Mouse (Mus musculus) liver, adult 2 months (tissue): ENCODE results near the gene Id3. TPM values are rescaled to one million over a fixed set of nuclear protein-coding genes. Genes with fewer than 3 reads are reported as not detected.

ENCODE experiments used
- DNase-seq: peaks from one replicate; pipeline ENCODE4 v3.0.0-alpha.2; 2011; ENCODE audit warnings: low read depth, low spot score; ENCODE audit errors: extremely low read depth
- H3K27ac ChIP-seq: fragments of 200-500 bp; replicated peaks from 2 replicates; pipeline ENCODE4 v1.5.1; 2012; ENCODE audit warnings: low read depth, mild to moderate bottlenecking, control low read depth, inconsistent platforms, low read length; ENCODE audit not compliant: insufficient read depth
- H3K27me3 ChIP-seq: fragments of 200-500 bp; 2 replicates; pipeline ENCODE4 v1.6.1; 2012; ENCODE audit warnings: mild to moderate bottlenecking, moderate library complexity, low read length, inconsistent platforms; ENCODE audit not compliant: control insufficient read depth, insufficient read depth
- H3K36me3 ChIP-seq: fragments of 200-500 bp; 2 replicates; pipeline ENCODE4 v1.6.1; 2012; ENCODE audit warnings: low read length, inconsistent platforms; ENCODE audit not compliant: control insufficient read depth, insufficient read depth
- H3K4me1 ChIP-seq: fragments of 200-500 bp; 2 replicates; pipeline ENCODE4 v1.6.1; 2011; ENCODE audit warnings: low read length; ENCODE audit not compliant: control insufficient read depth, insufficient read depth
- H3K4me3 ChIP-seq: fragments of 200-500 bp; 2 replicates; pipeline ENCODE4 v1.5.1; 2011; ENCODE audit warnings: low read depth, mild to moderate bottlenecking, control low read depth, low read length, moderate library complexity; ENCODE audit not compliant: insufficient read depth
- H3K79me2 ChIP-seq: fragments of 200-500 bp; 2 replicates; pipeline ENCODE4 v1.6.1; 2012; ENCODE audit warnings: inconsistent platforms, mild to moderate bottlenecking, low read length, moderate library complexity; ENCODE audit not compliant: control insufficient read depth, insufficient read depth
- H3K9ac ChIP-seq: fragments of 200-500 bp; 2 replicates; pipeline ENCODE4 v1.6.1; 2012; ENCODE audit warnings: low read depth, mild to moderate bottlenecking, control low read depth, inconsistent platforms, low read length
- CTCF ChIP-seq: fragments of 200-500 bp; IDR thresholded peaks from 2 replicates; pipeline ENCODE4 v1.5.1; 2011; ENCODE audit warnings: low read depth, low read length, control low read depth
- POLR2A ChIP-seq: fragments of 200-500 bp; IDR thresholded peaks from 2 replicates; pipeline ENCODE4 v1.6.1; 2011; ENCODE audit warnings: low read length, control low read depth; ENCODE audit not compliant: insufficient read depth; ENCODE audit errors: extremely low read depth
- WGBS: fragments of 180-500 bp; shearing (Covaris S2); methylation state at CpG from one replicate; pipeline ENCODE4 v1.1.7; 2018; 5-methylcytosine and 5-hydroxymethylcytosine counted together
- polyA plus RNA-seq: library from polyadenylated mRNA; depleted of rRNA; stranded (reverse); fragments of >200 nt; gene quantifications from 2 replicates; pipeline ENCODE4 v1.2.3, GENCODE M21; 2012
- total RNA-seq: library from RNA; depleted of rRNA; stranded (reverse); fragments of >200 nt; gene quantifications from 2 replicates; pipeline ENCODE4 v1.2.3, GENCODE M21; 2014

The Id3 gene
- total and polyA plus RNA-seq, 2 experiments: 33.2 to 274 TPM

DNA sequence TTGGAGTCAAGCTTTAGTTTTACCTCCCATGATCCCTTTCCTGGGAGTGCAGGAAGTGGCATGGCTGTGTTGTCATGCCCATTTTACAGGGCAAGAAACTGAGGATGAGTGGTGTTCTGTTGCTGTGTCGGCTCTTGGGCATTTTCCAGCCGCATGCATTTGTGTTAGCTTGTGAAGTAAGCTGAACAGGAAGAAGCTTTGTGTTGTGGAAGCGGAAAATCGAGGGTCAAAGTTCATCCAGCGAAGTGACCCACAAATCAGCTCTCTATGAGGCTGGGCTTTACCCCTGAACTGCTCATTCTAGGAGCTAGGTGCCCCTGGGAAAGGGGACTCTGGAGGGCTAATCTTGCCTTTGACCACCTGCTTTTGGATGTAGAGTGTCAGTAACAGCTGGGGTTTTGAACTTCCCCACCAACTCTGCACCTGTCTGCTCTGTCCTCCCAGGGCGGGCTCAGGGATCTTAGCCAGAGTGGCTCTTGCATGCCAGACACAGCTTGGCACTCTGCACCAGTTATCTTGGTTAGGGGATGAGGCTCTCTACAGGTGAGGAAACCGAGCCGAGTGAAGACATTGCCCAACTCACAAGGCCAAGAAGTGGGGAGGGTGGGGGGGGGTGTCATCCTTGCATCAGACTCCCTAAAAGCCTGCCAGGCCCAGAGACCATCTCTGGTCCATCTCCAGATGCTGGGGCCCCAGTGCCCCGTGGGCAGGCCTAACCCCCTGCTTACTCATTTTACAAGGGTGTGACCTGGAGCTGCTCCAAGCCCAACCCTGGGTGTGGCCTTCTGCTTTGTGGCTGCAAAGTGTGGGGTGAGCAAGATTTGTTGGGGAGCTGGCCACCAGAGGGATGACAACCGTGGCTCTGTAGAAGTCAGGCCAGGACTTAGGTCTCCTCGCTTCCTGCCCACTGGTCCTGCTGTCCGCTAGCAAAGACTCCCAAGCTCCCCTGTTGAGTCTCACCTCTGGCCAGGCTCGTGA is 31.2 kb downstream of the Id3 start:
- H3K4me1 ChIP-seq: peaks cover 24% of the 10 kb centered on the region
- no peak overlapping the region for H3K9ac ChIP-seq
- no peak for TF ChIP-seq CTCF
- TF ChIP-seq POLR2A: no peak
- H3K79me2 ChIP-seq: no peaks in the 10 kb centered on the region
- peak; percentile 56 for DNase-seq
- H3K4me3 ChIP-seq: no peak overlapping the region
- no peaks in the 10 kb centered on the region for H3K36me3 ChIP-seq
- WGBS: 43% methylated on average over 13 of the region's 13 CpGs
- no peaks in the 10 kb centered on the region for H3K27me3 ChIP-seq
- H3K27ac ChIP-seq: no peak overlapping the region

DNA sequence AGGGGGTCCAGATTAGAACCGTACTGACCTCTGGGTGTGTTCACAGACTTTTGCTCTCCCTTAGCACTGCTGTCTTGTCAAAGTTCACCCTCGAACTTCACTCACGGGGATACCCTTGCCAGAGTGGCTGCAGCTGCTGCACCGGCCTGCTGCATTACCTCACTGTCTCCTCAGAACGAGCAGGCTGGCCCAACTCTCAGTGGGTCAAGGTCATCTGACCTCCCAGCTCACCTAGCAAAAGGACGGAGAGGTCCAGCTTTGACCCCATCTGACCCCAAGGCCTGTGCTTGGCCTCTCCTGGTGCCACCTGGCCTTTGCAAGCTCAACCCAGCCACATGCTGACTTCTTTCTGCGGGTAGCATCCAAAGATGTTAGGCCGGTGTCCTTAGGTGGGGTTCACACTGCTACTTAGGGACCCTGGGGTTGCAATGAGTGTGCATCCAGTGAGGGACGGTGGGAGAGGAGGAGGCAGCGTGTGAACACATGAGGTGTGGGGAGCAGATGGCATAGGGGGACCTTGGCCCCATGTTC is 32.8 kb downstream of the Id3 start:
- no peak overlapping the region for H3K9ac ChIP-seq
- peaks cover 24% of the 10 kb centered on the region for H3K4me1 ChIP-seq
- DNase-seq: peak; percentile 64
- TF ChIP-seq CTCF (no peak), POLR2A (no peak)
- H3K36me3 ChIP-seq: no peaks in the 10 kb centered on the region
- no peak overlapping the region for H3K27ac ChIP-seq
- no peaks in the 10 kb centered on the region for H3K79me2 ChIP-seq
- no peaks in the 10 kb centered on the region for H3K27me3 ChIP-seq
- no peak overlapping the region for H3K4me3 ChIP-seq
- 55% methylated on average over 10 of the region's 10 CpGs for WGBS

DNA sequence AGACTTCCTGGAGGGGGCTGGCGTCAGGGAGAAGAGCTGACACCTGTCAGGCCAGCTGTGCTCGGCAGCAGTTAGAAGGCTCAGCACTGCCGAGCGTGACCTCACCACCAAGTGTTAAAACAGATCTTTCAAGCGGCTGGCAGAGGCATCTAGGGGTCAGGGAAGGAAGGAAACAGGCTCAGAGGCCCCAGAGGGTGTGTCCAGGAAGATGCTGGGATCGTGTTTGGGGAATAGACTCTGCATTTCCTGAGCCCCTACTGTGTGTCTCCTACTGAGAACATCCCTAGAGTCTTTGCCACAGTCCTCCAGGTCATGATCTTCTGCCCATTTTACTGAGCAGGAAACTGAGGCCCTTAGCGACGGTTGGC is 33.9 kb downstream of the Id3 start:
- DNase-seq: no peak
- Histone ChIP-seq H3K36me3 (no peaks in the 10 kb centered on the region), H3K4me1 (peaks cover 24% of the 10 kb centered on the region)

DNA sequence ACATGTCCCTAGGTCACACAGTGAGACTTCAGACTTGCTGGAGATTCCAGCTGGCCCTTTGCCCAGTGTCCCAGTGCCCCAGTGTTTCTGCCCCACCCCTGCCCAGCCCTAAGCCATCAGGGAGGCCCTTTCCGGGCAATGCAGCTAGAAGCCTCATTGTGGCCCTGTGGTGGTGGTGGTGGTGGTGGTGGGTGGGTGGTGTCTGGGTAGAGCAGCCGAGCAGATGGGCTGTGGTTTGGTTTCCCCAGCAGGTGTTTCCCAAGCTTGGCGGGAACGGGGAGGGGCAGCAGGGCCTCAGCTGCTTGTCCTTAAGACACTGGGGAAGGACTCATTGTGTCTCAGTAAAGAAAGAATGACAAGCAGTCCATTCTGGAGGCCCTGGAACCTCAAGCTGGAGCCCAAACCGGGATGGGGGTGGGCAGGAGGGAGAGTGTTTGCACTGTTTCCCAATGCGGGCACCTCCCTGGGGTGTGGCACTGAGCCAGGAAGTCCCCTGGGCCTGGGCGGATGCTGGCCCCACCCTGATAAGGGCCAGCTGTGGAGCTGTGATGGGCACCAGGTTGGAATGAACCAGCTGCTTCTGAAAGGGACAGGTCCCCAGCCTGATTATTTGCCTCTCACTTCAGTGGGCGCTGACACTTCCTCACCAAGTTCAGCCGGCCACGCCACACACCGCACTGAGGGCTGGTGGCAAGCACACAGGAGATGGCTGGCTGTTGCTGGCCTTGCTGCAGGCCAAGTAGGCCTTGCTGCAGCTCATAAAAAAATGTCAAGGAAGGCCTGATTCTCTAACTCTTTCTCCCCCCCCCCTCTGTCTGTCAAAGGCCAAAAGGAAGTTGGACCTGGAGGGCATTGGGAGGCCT is 34.5 kb downstream of the Id3 start:
- Histone ChIP-seq H3K9ac (no peak overlapping the region), H3K27me3 (no peaks in the 10 kb centered on the region), H3K27ac (no peak overlapping the region), H3K36me3 (no peaks in the 10 kb centered on the region), H3K4me1 (peaks cover 22% of the 10 kb centered on the region), H3K4me3 (no peak overlapping the region), H3K79me2 (no peaks in the 10 kb centered on the region)
- TF ChIP-seq CTCF (no peak), POLR2A (no peak)
- 56% methylated on average over 11 of the region's 11 CpGs for WGBS
- DNase-seq: peak; percentile 72

More for the DNA sequence above, 33.9 kb downstream of the Id3 start:
- H3K4me3 ChIP-seq: no peak overlapping the region
- 57% methylated on average over 8 of the region's 8 CpGs for WGBS
- no peak overlapping the region for H3K9ac ChIP-seq
- no peak overlapping the region for H3K27ac ChIP-seq
- H3K27me3 ChIP-seq: no peaks in the 10 kb centered on the region
- TF ChIP-seq POLR2A (no peak), CTCF (no peak)
- H3K79me2 ChIP-seq: no peaks in the 10 kb centered on the region

DNA sequence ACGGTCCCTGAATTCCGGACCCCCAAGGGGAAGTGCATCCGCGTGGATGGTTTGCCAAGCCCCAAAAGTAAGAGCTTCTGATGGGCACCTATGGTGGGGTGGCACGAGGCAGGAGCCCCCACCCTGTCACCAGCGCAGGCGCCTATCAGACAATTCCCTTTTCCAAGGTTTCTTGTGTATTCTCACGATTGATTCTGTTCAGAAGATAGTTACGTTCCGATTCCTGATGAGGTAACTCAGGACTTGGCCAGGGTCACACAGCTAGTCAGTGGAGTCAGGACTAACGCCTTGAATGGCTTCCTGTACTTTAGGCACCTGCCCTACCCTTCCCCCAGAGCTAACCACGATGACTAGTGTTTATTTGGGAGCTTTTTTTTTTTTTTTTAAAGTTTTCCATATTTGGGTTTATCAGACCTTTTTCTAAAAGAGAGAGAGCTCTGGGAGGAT is 35.2 kb downstream of the Id3 start:
- Histone ChIP-seq H3K79me2 (no peaks in the 10 kb centered on the region), H3K27me3 (no peaks in the 10 kb centered on the region), H3K36me3 (no peaks in the 10 kb centered on the region), H3K4me1 (peaks cover 16% of the 10 kb centered on the region), H3K27ac (no peak overlapping the region), H3K9ac (no peak overlapping the region), H3K4me3 (no peak overlapping the region)
- TF ChIP-seq POLR2A (no peak), CTCF (no peak)
- WGBS: 74% methylated on average over 12 of the region's 12 CpGs
- DNase-seq: no peak
